Mouse (Mus musculus) stomach, embryonic 14.5 days (tissue): Measurements from ENCODE around the gene Wnt9a. TPM values are rescaled to one million over a fixed set of nuclear protein-coding genes. Genes with fewer than 3 reads are reported as not detected.
A peak's percentile ranks its signal among the peaks of the same experiment; 100 is the strongest.
"Not testable (repeated sequence)": the region's sequence is repeated elsewhere in the genome, so short reads cannot be mapped to it uniquely, and the experiment has no call there.

ENCODE experiments used
- ATAC-seq: fragments of 200-750 bp; cut with Nextera tagmentation; 2 replicates; pipeline ENCODE4 v1.8.0; 2017; ENCODE audit warnings: low read depth, moderate TSS enrichment; ENCODE audit not compliant: insufficient number of reproducible peaks, insufficient read depth, low FRiP score
- H3K27ac ChIP-seq: fragments of 300-500 bp; sonication (generic); 2 replicates; pipeline ENCODE4 v1.5.1; 2014; ENCODE audit warnings: mild to moderate bottlenecking, low read length, moderate library complexity, mixed read lengths
- H3K27me3 ChIP-seq: fragments of 300-500 bp; sonication (generic); 2 replicates; pipeline ENCODE4 v1.6.1; 2014; ENCODE audit warnings: low read length, control low read depth, mixed read lengths; ENCODE audit not compliant: control insufficient read depth, insufficient read depth
- H3K36me3 ChIP-seq: fragments of 300-500 bp; sonication (generic); 2 replicates; pipeline ENCODE4 v1.6.1; 2014; ENCODE audit warnings: mild to moderate bottlenecking, control low read depth, low read length, moderate library complexity, mixed read lengths; ENCODE audit not compliant: control insufficient read depth, insufficient read depth
- H3K4me1 ChIP-seq: fragments of 300-500 bp; sonication (generic); 2 replicates; pipeline ENCODE4 v1.6.1; 2014; ENCODE audit warnings: low read length, control low read depth, mixed read lengths; ENCODE audit not compliant: control insufficient read depth, insufficient read depth
- H3K4me2 ChIP-seq: fragments of 300-500 bp; sonication (generic); replicated peaks from 2 replicates; pipeline ENCODE4 v1.6.1; 2014; ENCODE audit warnings: low read depth, low read length, control low read depth
- H3K4me3 ChIP-seq: fragments of 300-500 bp; sonication (generic); 2 replicates; pipeline ENCODE4 v1.5.1; 2014; ENCODE audit warnings: low read depth, low read length, control low read depth
- H3K9ac ChIP-seq: fragments of 300-500 bp; sonication (generic); replicated peaks from 2 replicates; pipeline ENCODE4 v1.6.1; 2014; ENCODE audit warnings: low read depth, mild to moderate bottlenecking, control low read depth, low read length, moderate library complexity, mixed read lengths
- H3K9me3 ChIP-seq: fragments of 300-500 bp; sonication (generic); 2 replicates; pipeline ENCODE4 v1.6.1; 2016; ENCODE audit warnings: low read depth, low read length, control low read depth; ENCODE audit not compliant: control insufficient read depth
- WGBS: fragments of 180-500 bp; shearing (Covaris S2); extraction: QIAGEN DNeasy Blood & Tissue Kit; methylation state at CpG from one replicate; pipeline ENCODE4 v1.1.7; 2014; 5-methylcytosine and 5-hydroxymethylcytosine counted together
- polyA plus RNA-seq: library from polyadenylated mRNA; unstranded; fragments of >200 nt; fragmentation: Nextera tagmentation; extraction: Ambion mirVana; gene quantifications from 2 replicates; pipeline ENCODE4 v1.2.1, GENCODE M21; 2014

Wnt9a gene
- polyA plus RNA-seq, 1 experiment from 2014 or later: 3.1 TPM

DNA sequence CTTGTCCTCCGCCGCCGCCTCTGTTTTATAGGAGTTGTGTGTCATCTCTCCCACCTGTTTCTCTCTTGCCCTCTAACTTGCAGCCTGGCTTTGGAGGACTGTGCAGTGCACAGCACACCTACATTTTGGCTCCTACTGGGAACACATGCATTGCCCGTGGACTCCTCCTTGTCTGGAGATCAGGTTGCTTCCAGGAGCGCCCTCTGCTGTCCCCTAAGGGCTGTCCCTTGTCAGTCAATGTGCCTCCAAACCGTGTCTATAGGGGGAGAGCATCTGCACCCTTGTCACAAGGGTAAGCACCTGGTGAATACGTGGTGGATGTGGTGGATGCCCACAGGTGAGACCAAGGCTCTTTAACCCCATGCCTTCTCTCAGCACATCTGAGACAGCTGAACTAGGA, 13.1 kb upstream of the Wnt9a start:
- Histone ChIP-seq H3K9me3 (no peaks in the 10 kb centered on the region), H3K9ac (no peak overlapping the region), H3K4me2 (no peak overlapping the region), H3K36me3 (no peaks in the 10 kb centered on the region), H3K27ac (no peak overlapping the region), H3K27me3 (peaks cover 46% of the 10 kb centered on the region), H3K4me1 (peaks cover 4% of the 10 kb centered on the region; the same call in 1 of the 2 replicates), H3K4me3 (no peak overlapping the region)
- no peak for ATAC-seq
- 24% methylated on average over 7 of the region's 7 CpGs for WGBS

DNA sequence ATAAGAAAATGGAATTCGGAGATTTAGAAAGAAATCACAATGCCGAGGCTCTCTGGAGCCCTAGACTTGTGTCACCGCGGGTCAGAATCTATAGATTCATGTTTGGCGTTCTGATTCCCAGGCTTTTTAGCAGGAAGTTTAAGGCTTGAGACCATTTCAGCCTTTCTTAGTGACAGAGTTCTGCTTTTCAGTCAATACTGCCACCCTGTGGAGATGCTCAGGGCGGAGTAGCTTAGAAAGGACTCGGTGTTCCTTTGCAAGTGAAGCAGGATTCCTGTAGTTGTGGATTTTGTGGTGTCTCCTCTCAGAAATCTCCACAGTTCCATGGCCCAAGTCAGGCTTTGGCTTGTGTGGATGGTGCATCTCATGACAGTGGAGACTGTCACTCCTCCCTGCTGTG, 8.8 kb upstream of the Wnt9a start:
- no peaks in the 10 kb centered on the region for H3K9me3 ChIP-seq
- no peak overlapping the region for H3K4me2 ChIP-seq
- no peaks in the 10 kb centered on the region for H3K36me3 ChIP-seq
- WGBS: 16% methylated on average over 7 of the region's 7 CpGs
- ATAC-seq: no peak
- no peak overlapping the region for H3K9ac ChIP-seq
- H3K4me1 ChIP-seq: no peaks in the 10 kb centered on the region
- no peak overlapping the region for H3K4me3 ChIP-seq
- peaks cover 5% of the 10 kb centered on the region; the same call in 1 of the 2 replicates for H3K27me3 ChIP-seq
- no peak overlapping the region for H3K27ac ChIP-seq

DNA sequence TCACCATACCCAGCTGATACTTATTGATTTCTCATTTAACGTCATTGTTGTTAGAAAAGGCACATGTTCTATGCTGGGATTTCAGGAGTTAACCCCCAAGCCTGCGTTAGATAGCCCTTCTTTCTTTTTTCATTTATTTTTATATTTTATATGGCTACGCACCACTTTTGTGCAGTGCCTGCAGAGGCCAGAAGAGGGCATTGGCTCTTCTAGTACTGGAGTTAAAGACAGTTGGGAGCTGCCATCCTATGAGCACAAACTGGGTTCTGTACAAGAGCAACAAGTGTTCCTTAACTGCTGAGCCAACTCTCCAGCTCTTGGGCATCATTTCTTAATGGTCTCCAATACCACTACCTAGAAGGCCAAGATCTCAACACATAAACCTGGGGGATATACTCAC, 6.5 kb upstream of the Wnt9a start:
- 16% methylated on average over 3 of the region's 3 CpGs for WGBS
- ATAC-seq: no peak

GRCm38 (mm10) chr11:59301053-59301452, 5.7 kb upstream of the Wnt9a start:
- not testable (repeated sequence) for H3K27ac ChIP-seq, H3K4me1 ChIP-seq, H3K9ac ChIP-seq, H3K9me3 ChIP-seq, H3K4me2 ChIP-seq, H3K36me3 ChIP-seq, H3K4me3 ChIP-seq, ATAC-seq
- 0 out of 2 replicates have a peak, but pooled peaks cover 11% of the 10 kb centered on the region for H3K27me3 ChIP-seq
- 51% methylated on average over 2 of the region's 2 CpGs for WGBS

More for the DNA sequence above, 6.5 kb upstream of the Wnt9a start:
- H3K9ac ChIP-seq: no peak overlapping the region
- no peaks in the 10 kb centered on the region for H3K36me3 ChIP-seq
- H3K4me1 ChIP-seq: no peaks in the 10 kb centered on the region
- H3K9me3 ChIP-seq: no peaks in the 10 kb centered on the region
- H3K4me2 ChIP-seq: no peak overlapping the region
- no peak overlapping the region for H3K4me3 ChIP-seq
- H3K27ac ChIP-seq: no peak overlapping the region
- 0 out of 2 replicates have a peak, but pooled peaks cover 10% of the 10 kb centered on the region for H3K27me3 ChIP-seq

GRCm38 (mm10) chr11:59302700-59303569, 3.8 kb upstream of the Wnt9a start:
- Histone ChIP-seq H3K9ac (no peak overlapping the region), H3K4me2 (no peak overlapping the region), H3K36me3 (no peaks in the 10 kb centered on the region), H3K4me3 (no peak overlapping the region), H3K4me1 (peaks cover 11% of the 10 kb centered on the region; the same call in 1 of the 2 replicates), H3K27me3 (0 out of 2 replicates have a peak, but pooled peaks cover 11% of the 10 kb centered on the region), H3K9me3 (no peaks in the 10 kb centered on the region), H3K27ac (no peak overlapping the region)
- 31% methylated on average over 5 of the region's 10 CpGs for WGBS
- ATAC-seq: no peak; the same call in 1 of the 2 replicates

DNA sequence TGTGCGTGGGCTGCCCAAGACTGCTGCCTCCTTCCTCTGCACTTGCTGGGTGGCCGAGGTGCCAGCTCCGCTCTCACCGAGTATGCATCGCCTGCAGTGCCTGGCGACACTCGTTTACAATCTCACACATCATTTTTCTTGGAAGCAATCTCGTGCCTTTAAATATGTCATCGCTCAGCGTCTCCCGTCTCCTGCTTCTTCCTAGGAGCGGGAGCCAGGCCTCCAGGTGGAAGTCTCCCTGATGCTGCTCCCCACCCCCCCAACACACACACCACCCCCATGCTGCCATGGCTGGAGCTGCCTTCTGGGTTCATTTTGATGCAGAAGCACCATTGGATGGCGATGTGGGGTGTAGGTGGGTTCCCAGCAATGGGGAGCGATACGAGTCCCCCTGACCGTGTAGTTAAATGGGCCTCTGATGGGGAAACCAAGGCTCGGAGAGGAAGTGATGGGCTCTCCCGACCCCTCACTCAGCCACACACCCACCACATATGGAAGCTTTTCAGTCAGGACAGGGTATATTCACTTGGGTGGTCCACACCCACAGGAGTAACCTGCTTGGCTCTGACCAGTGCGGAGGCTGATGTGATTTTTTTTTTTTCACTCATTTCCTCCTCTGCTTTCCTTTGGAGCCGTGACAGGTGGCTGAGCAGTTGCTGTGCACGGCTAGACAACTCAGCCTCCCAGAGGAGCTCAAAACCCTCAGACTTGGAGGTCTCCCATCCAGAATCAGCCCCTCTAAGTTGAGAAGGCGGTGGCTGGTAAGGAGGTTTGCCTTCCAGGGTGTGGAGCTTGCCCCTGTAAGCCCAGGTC, 1.5 kb upstream of the Wnt9a start:
- no peak overlapping the region for H3K4me2 ChIP-seq

DNA sequence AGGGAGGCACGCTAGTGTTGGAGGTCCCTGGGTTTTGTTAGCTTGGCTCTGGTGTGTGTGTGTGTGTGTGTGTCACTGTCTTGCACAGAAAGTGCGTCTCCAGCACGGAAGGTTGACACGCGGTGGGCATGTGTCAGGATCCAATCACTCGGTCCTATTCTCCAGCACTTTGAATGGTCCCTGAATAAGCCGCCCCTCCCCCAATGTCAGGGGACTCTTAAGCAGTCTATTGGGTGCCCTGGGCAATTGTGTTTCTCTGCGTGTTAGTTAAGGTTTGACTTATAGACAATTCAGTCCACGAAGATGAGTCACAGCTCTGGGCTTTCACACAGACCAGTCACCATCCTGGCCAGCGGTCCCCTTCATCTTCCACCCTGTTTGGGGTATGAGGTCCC, 910 bp upstream of the Wnt9a start:
- no peaks in the 10 kb centered on the region for H3K36me3 ChIP-seq
- H3K4me2 ChIP-seq: peak overlapping the region; percentile 93
- H3K4me1 ChIP-seq: peaks cover 32% of the 10 kb centered on the region; the same call in 1 of the 2 replicates
- H3K9ac ChIP-seq: peak overlapping the region; percentile 65; the same call in 1 of the 2 replicates
- 0 out of 2 replicates have a peak, but pooled peaks cover 11% of the 10 kb centered on the region for H3K27me3 ChIP-seq
- H3K9me3 ChIP-seq: no peaks in the 10 kb centered on the region
- WGBS: 9% methylated on average over 10 of the region's 10 CpGs
- ATAC-seq: no peak
- H3K4me3 ChIP-seq: peak overlapping the region; percentile 56
- H3K27ac ChIP-seq: no peak overlapping the region

More for the DNA sequence above, 1.5 kb upstream of the Wnt9a start:
- Histone ChIP-seq H3K9ac (no peak overlapping the region), H3K9me3 (no peaks in the 10 kb centered on the region), H3K4me3 (no peak overlapping the region), H3K4me1 (peaks cover 32% of the 10 kb centered on the region; the same call in 1 of the 2 replicates), H3K36me3 (no peaks in the 10 kb centered on the region), H3K27me3 (0 out of 2 replicates have a peak, but pooled peaks cover 11% of the 10 kb centered on the region), H3K27ac (no peak overlapping the region)
- ATAC-seq: no peak
- WGBS: 38% methylated on average over 22 of the region's 22 CpGs
